Mouse (Mus musculus) embryonic fibroblast, embryonic 13.5 days (primary cell): ENCODE results near the gene Slc25a16. TPM values are rescaled to one million over a fixed set of nuclear protein-coding genes. Genes with fewer than 3 reads are reported as not detected.

Experiments used
- H3K27ac ChIP-seq: 2 replicates; pipeline ENCODE4 v1.5.1; 2012; ENCODE audit warnings: low read length, control low read depth, inconsistent platforms; ENCODE audit not compliant: insufficient read depth
- H3K4me1 ChIP-seq: 2 replicates; pipeline ENCODE4 v1.6.1; 2011; ENCODE audit warnings: low read length; ENCODE audit not compliant: control insufficient read depth, insufficient read depth
- H3K4me3 ChIP-seq: 2 replicates; pipeline ENCODE4 v1.5.1; 2011; ENCODE audit warnings: mild to moderate bottlenecking, control low read depth, low read length; ENCODE audit not compliant: insufficient read depth
- CTCF ChIP-seq: IDR thresholded peaks from 2 replicates; pipeline ENCODE4 v1.5.1; 2011; ENCODE audit warnings: mild to moderate bottlenecking, control low read depth, low read length, moderate library complexity, borderline replicate concordance; ENCODE audit not compliant: insufficient read depth
- POLR2A ChIP-seq: IDR thresholded peaks from 2 replicates; pipeline ENCODE4 v1.6.1; 2011; ENCODE audit warnings: low read depth, mild to moderate bottlenecking, control low read depth, low read length, moderate library complexity
- polyA plus RNA-seq: library from polyadenylated mRNA; stranded (reverse); fragments of >200 nt; gene quantifications from 2 replicates; pipeline ENCODE4 v1.2.4, GENCODE M21; 2011; ENCODE audit warnings: low read depth; ENCODE audit not compliant: missing spikeins, insufficient read length

The Slc25a16 gene
- polyA plus RNA-seq, 1 experiment: 18.6 TPM

GRCm38 (mm10) chr10:62886799-62887591 lies 33.4 kb upstream of the Slc25a16 start:
- Histone ChIP-seq H3K4me1 (no peaks in the 10 kb centered on the region), H3K27ac (no peak overlapping the region), H3K4me3 (peak overlapping the region; percentile 47)
- TF ChIP-seq CTCF: no peak
- no peak; the same call in 1 of the 2 replicates for TF ChIP-seq POLR2A

- TF ChIP-seq POLR2A (no peak), CTCF (no peak)
- Histone ChIP-seq H3K4me1 (peaks cover 2% of the 10 kb centered on the region; the same call in 1 of the 2 replicates), H3K4me3 (no peak overlapping the region), H3K27ac (no peak overlapping the region)
These were observed 29.4 kb upstream of the Slc25a16 start for GRCm38 (mm10) chr10:62891025-62891424.

DNA sequence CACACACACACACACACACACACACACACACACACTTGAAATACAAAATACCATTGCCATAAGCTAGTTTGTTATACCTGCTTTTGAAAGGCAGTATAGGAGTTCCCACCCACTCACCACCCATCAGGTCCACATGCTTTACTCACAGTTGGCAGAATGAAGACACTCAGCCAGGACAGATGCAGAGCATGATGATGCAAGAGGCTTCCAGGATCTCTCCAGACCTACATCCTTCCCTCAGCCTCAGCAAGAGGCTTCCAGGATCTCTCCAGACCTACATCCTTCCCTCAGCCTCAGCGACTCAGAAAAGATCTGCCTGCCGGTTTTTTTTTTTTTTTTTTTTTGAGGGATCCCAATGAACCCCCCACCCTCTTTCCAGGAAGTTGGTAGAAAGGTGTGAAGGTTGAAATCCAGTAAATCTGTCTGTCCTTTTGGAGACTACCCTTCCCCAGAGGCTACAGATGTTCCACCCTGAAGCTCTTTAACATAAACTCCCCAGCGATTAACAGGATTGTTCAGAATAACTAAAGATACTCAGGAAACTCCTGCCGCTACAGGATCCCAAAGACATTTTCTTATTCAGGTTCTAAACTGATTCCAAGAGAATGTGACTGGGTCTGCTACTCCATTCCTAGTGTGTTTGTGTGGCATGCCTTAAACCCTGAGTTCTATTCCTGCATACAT lies 27.7 kb upstream of the Slc25a16 start:
- TF ChIP-seq POLR2A (no peak), CTCF (no peak)
- H3K4me1 ChIP-seq: peaks cover 2% of the 10 kb centered on the region; the same call in 1 of the 2 replicates
- H3K4me3 ChIP-seq: no peak overlapping the region
- no peak overlapping the region for H3K27ac ChIP-seq

GRCm38 (mm10) chr10:62893356-62893884 lies 27.0 kb upstream of the Slc25a16 start:
- TF ChIP-seq POLR2A (no peak), CTCF (no peak)
- no peak overlapping the region for H3K4me3 ChIP-seq
- no peak overlapping the region for H3K27ac ChIP-seq
- peaks cover 2% of the 10 kb centered on the region; the same call in 1 of the 2 replicates for H3K4me1 ChIP-seq

GRCm38 (mm10) chr10:62894447-62894846 lies 26.0 kb upstream of the Slc25a16 start:
- Histone ChIP-seq H3K4me3 (no peak overlapping the region), H3K27ac (no peak overlapping the region), H3K4me1 (peaks cover 2% of the 10 kb centered on the region; the same call in 1 of the 2 replicates)
- TF ChIP-seq CTCF: no peak
- no peak for TF ChIP-seq POLR2A

DNA sequence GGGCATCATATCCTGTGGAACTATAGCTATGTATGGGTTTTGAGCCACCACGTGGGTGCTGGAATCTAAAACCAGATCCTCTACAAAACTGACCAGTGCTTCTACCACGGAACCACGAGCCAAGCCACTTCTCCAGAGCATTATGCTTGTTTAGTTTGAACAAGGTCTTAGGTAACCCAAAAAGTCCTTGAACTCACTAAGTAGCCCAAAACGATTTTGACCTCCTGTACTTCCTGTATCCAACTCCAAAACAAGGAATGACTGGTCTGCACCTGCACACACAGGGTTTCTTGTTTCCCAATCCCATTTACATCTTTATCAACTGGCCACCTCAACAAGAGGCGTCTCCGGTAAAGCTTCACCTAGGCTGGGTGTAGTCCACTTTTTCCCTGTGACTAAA lies 25.0 kb upstream of the Slc25a16 start:
- Histone ChIP-seq H3K27ac (no peak overlapping the region), H3K4me3 (no peak overlapping the region), H3K4me1 (peaks cover 2% of the 10 kb centered on the region; the same call in 1 of the 2 replicates)
- no peak for TF ChIP-seq POLR2A
- TF ChIP-seq CTCF: no peak

- no peak overlapping the region for H3K27ac ChIP-seq
- TF ChIP-seq CTCF (no peak), POLR2A (no peak)
- H3K4me3 ChIP-seq: no peak overlapping the region
- H3K4me1 ChIP-seq: peaks cover 2% of the 10 kb centered on the region; the same call in 1 of the 2 replicates
These were observed 24.4 kb upstream of the Slc25a16 start for GRCm38 (mm10) chr10:62896035-62896434.

DNA sequence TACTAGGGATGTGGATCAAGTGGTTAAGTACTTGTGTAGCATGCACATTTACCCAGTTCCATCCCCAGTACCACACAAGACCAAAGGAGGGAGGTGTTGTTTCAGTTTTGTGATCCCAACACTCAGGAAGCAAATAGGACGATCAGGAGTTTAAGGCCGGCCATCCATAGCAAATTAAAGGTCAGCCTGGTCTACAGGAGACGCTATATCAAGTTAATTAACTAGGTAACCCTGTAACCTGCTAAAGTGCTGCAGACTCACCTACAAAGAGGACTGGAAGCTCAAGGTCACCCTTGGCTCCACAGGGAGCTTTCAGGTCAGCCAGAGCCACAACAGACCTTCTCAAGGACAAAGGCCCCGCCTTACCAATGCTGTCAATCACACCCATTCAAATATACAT lies 23.7 kb upstream of the Slc25a16 start:
- Histone ChIP-seq H3K4me3 (no peak overlapping the region), H3K4me1 (peaks cover 2% of the 10 kb centered on the region; the same call in 1 of the 2 replicates)
- TF ChIP-seq POLR2A (no peak), CTCF (no peak)

GRCm38 (mm10) chr10:62897437-62897836 lies 23.0 kb upstream of the Slc25a16 start:
- Histone ChIP-seq H3K4me3 (no peak overlapping the region), H3K4me1 (peaks cover 2% of the 10 kb centered on the region; the same call in 1 of the 2 replicates), H3K27ac (no peak overlapping the region)
- no peak for TF ChIP-seq CTCF
- no peak for TF ChIP-seq POLR2A

More for the DNA sequence above, 23.7 kb upstream of the Slc25a16 start:
- no peak overlapping the region for H3K27ac ChIP-seq
